Mouse (Mus musculus) thymus, postnatal 25 days (tissue): Measurements from ENCODE around the gene Gdf9.

Experiments used
- DNase-seq: peaks from one replicate; pipeline ENCODE4 v3.0.0; 2022

The Gdf9 gene

DNA sequence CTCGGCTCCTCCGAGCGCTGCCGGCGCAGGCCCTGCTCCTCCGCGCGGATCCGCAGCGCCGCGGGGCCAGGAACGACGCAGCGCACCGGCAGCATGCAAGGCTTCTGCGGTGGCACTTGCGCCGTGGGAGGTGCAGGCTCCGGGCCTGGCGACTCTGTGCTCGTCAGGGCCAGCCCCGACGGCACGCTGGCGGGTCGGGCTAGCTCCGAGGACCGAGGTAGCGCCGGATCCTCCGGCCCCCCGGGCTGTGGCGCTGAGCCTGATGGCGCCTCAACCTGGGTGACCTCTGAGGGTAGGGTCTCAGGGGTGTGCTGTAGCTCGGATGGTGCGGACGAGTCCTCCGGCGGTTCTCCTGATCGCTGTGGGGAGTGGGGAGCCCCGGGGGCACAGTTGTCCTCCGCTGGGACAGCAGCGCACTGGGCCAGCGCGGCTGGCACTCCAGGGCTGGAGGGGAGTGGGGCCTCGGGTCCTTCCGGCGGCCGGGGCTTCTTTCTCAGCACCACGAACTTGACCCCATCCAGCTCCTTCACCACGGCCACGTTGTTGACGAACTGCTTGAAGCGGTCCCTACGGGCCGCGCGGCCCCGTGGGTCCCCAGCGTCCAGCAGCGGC lies 48.5 kb downstream of the Gdf9 start:
- DNase-seq, result no peak

DNA sequence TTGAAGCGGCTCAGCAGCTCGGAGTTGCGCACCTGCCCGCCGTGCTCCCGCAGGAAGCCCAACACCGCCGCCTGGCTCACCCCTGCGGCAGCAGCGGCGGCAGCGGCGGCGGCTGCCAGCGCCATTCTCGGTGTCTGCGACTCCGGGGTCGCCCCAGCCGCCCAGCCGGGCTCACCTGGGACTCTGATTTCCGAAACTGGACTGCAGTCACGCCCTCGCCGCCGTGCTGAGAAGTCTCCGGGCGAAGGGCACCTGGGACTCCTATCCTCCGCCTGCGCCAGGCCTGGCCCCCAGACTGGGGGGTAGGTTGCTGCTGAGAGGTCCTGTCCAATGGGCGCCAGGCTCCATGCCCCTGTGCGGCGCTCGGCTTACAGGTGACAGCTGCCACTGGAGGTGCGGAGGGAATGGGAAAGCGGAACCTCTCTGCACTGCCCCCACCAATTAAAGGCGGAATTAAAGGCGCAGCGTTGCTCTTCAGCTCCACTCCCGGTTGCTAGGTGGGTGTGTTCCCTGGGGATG lies 49.0 kb downstream of the Gdf9 start, which contains the start of the genes Gm9945 and Sowaha:
Gm9945 (plus strand) TSS at position 384 of the 519 bp plus-strand sequence.
Sowaha (minus strand) TSS at position 492 of the 519 bp plus-strand sequence.
- DNase-seq, result peak; percentile 25

DNA sequence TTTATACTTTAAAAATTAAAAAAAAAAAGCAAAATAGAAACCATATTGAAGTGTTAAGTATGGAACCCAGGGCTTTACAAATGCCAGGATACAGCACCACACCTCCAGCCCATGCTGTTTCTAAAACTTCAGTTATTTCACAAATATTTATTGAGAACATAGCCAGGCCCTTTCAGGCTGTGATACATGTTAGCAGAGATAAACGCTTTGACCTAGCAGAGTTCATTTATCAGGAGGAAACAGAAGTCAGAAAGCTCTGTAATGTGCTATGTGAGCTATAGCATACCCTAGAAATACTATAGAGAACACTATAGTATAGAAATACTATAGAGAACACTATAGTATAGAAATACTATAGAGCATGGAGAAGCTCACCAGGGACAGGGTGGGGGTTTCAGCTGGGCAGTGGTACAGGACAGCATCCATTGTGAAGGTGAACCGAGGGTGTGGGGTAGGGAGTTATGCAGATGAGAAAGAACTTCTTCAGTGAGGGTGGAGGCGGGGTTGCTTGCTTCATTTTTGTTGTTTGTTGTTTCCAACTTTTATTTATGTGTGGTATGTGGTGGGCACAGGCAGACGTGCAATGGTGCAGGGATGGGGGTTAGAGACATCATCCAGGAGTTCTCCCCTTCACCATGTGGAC lies 50.4 kb downstream of the Gdf9 start:
- no peak for DNase-seq

DNA sequence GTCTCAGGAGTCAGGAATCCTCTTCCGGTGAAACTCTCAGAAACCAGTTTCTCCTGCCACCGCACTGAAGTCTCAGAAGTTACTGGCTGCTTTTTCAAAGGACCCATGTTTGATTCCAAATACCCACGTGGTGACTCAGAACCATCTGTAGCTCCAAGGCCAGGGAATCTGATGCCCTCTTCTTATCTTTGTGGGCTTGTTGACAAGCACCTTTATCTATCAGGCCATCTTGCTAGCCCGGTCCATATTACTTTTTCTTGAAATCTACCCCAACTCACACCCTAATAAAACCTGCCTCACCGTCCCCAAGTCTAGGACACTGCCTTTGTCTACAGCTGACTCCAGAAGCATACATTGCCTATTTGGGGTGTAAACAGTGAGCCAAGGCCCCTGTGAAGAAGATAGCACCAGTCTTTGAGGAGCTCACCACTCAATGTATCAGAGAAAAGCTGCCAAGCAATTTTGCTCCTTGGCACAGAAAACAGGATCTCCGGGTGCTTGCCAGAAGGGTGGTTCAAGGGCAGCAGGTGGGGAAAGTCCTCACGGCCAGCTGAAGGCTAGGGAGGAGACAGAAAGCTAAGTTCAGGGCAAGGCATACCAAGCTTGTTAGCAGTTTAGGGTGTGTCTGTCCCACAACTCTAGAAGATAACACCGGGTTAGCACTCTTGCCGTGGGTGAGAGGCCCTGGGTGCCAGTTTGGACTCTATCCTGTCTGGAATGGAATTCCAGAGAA lies 52.5 kb downstream of the Gdf9 start:
- DNase-seq, result no peak

DNA sequence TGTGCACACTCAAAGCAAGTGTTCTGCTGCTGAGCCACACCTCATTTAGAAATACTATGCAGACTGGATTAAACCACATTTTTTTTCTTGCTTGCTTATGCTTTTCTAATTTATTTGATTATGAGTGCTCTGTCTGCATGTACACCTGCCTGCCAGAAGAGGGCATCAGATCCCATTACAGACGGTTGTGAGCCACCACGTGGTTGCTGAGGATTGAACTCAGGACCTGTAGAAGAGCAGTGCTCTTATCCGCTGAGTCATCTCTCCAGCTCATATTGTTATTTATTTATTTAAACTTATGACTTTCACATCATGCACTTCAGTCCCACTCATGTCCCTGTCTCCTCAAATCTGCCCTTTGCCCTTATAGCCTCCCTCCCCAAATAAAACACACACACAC lies 54.9 kb downstream of the Gdf9 start:
- no peak for DNase-seq

DNA sequence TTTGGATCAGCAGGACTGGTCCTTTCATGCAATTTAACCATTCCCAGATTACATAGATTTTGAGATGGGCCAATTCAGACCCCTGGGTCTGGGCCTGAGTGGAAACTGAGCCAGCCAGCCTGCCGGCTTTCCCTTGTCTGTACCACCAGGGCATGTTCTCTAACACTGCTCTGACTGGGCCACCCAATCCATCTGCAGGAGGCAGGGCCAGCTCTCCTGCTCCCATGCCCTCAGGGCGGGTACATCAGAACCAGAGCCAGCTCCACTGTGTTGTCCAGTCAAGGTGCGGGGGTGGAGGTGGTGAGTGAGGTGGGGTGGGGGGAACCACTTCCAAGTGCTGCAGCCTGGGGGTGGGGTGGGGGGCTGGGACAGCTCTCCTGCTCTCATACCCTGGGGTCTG lies 55.5 kb downstream of the Gdf9 start:
- DNase-seq, result no peak

DNA sequence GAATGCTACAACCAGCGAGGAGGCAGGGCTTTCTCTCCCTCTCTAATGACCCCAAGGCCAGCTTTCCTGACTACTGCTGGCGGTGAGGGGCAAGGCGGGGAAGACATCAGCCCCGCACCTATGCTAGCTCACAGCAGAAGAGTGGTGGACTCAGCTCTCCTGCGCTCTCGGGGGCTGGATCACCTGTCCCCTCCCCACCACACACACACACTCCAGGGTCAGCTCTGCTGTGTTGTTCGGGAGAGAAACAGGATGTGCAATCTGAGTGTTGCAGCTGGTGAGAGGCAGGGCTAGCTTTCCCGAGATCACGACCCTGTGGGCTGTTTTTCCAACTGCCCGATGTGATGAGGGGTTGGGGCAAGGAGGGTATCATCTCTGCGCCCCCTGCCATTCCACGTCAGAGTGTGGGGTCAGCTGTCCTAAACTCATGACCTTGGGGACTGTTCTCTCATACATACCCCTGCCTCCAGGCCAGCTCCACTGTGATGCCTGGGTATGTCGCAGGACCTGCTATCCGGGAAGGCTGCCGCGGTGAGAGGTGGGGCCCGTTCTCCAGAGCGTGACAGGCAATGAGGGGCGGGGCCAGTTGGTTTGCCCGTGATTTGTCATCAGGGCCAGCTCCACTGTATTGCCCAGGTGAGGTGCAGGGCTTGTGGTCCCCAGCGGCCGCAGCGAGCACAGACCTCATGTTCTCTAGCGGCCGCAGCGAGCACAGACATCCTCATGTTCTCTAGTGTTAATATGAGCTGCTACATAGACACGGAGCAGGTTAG lies 56.2 kb downstream of the Gdf9 start:
- no peak for DNase-seq
